Mouse (Mus musculus) cerebellum, adult 11-12 months (tissue): ENCODE results near the gene Slc35e3.
"Not testable (repeated sequence)": the region's sequence is repeated elsewhere in the genome, so short reads cannot be mapped to it uniquely, and the experiment has no call there.

ENCODE experiments used
- DNase-seq: peaks from one replicate; pipeline ENCODE4 v3.0.0; 2022

The Slc35e3 gene

GRCm38 (mm10) chr10:117748276-117749049 is 2.3 kb upstream of the Slc35e3 start:
- DNase-seq, result no peak

- DNase-seq, result peak; percentile 23
These were observed 1.5 kb upstream of the Slc35e3 start for GRCm38 (mm10) chr10:117747711-117748110.

- peak; percentile 42 for DNase-seq
These were observed 432 bp downstream of the Slc35e3 start for GRCm38 (mm10) chr10:117745570-117746296.

GRCm38 (mm10) chr10:117743917-117744316 is 2.2 kb downstream of the Slc35e3 start:
- DNase-seq, result no peak

- no peak for DNase-seq
These were observed 3.0 kb downstream of the Slc35e3 start for GRCm38 (mm10) chr10:117743182-117743581.

GRCm38 (mm10) chr10:117742618-117743017 is 3.5 kb downstream of the Slc35e3 start:
- DNase-seq, result no peak

- no peak for DNase-seq
These were observed 4.3 kb downstream of the Slc35e3 start for GRCm38 (mm10) chr10:117741698-117742475.

- no peak for DNase-seq
These were observed 5.2 kb downstream of the Slc35e3 start for GRCm38 (mm10) chr10:117740921-117741320.

- no peak for DNase-seq
These were observed 6.0 kb downstream of the Slc35e3 start for GRCm38 (mm10) chr10:117740171-117740570.

GRCm38 (mm10) chr10:117739648-117739948 is 6.6 kb downstream of the Slc35e3 start:
- DNase-seq, result no peak

GRCm38 (mm10) chr10:117738928-117739647 is 7.1 kb downstream of the Slc35e3 start:
- no peak for DNase-seq

GRCm38 (mm10) chr10:117738140-117738921 is 7.8 kb downstream of the Slc35e3 start:
- DNase-seq, result no peak

GRCm38 (mm10) chr10:117737498-117737897 is 8.7 kb downstream of the Slc35e3 start:
- DNase-seq, result not testable (repeated sequence)

GRCm38 (mm10) chr10:117737075-117737474 is 9.1 kb downstream of the Slc35e3 start:
- no peak for DNase-seq

- DNase-seq, result no peak
These were observed 9.6 kb downstream of the Slc35e3 start for GRCm38 (mm10) chr10:117736573-117736972.

- DNase-seq, result not testable (repeated sequence)
These were observed 10.8 kb downstream of the Slc35e3 start for GRCm38 (mm10) chr10:117735396-117735795.

- not testable (repeated sequence) for DNase-seq
These were observed 11.9 kb downstream of the Slc35e3 start for GRCm38 (mm10) chr10:117734104-117734852.

- not testable (repeated sequence) for DNase-seq
These were observed 12.5 kb downstream of the Slc35e3 start for GRCm38 (mm10) chr10:117733626-117734025.

- no peak for DNase-seq
These were observed 13.1 kb downstream of the Slc35e3 start for GRCm38 (mm10) chr10:117732962-117733592.

GRCm38 (mm10) chr10:117732184-117732583 is 14.0 kb downstream of the Slc35e3 start:
- no peak for DNase-seq
